Mouse (Mus musculus): Measurements from ENCODE around the gene D5Ertd579e. TPM values are rescaled to one million over a fixed set of nuclear protein-coding genes. Genes with fewer than 3 reads are reported as not detected.
"Not testable (repeated sequence)": the region's sequence is repeated elsewhere in the genome, so short reads cannot be mapped to it uniquely, and the experiment has no call there.

D5Ertd579e gene
- polyA plus RNA-seq, 1 experiment, result 1.6 TPM

GRCm38 (mm10) chr5:36678799-36679198, 17.0 kb downstream of the D5Ertd579e start:
- TF ChIP-seq GATA1 (IDR thresholded peaks at IDR 0.05; ENCODE audit: low read length) (no peak), TAL1 (IDR thresholded peaks at IDR 0.05; ENCODE audit: low read length) (no peak)
- Histone ChIP-seq H3K4me1 (ENCODE audit: control insufficient read depth) (peaks cover 74% of the 10 kb centered on the region), H3K4me3 (replicated peaks) (no peak overlapping the region), H3K36me3 (ENCODE audit: control insufficient read depth) (peaks cover 68% of the 10 kb centered on the region), H3K27me3 (ENCODE audit: control insufficient read depth) (no peaks in the 10 kb centered on the region), H3K9me3 (ENCODE audit: control insufficient read depth, low read length) (no peaks in the 10 kb centered on the region)

DNA sequence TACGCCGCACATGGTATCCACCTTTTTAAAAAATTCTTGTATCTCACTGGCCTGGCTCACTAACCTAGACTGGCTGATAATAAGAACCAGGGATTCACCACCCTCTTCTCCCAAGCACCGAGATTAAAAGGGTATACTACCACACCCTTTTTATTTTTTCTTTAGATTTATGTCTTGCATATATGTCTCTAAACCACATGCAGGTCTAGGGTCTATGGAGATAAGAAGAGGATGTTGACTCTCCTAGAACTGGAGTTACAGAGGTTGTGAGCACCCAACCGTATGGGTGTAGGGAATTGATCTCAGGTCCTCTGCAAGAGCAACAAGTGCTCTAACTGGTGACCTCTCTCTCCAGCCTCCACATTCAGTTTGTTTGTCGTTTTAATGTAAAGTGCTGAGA, 17.9 kb downstream of the D5Ertd579e start:
- Histone ChIP-seq H3K4me3 (replicated peaks) (no peak overlapping the region), H3K36me3 (ENCODE audit: control insufficient read depth) (peaks cover 71% of the 10 kb centered on the region), H3K9me3 (ENCODE audit: control insufficient read depth, low read length) (no peaks in the 10 kb centered on the region), H3K4me1 (ENCODE audit: control insufficient read depth) (peaks cover 68% of the 10 kb centered on the region), H3K27me3 (ENCODE audit: control insufficient read depth) (no peaks in the 10 kb centered on the region)
- TF ChIP-seq GATA1 (IDR thresholded peaks at IDR 0.05; ENCODE audit: low read length) (no peak), TAL1 (IDR thresholded peaks at IDR 0.05; ENCODE audit: low read length) (no peak)

GRCm38 (mm10) chr5:36675466-36675865, 20.4 kb downstream of the D5Ertd579e start:
- Histone ChIP-seq H3K36me3 (ENCODE audit: control insufficient read depth) (peaks cover 73% of the 10 kb centered on the region), H3K4me3 (replicated peaks) (no peak overlapping the region), H3K4me1 (ENCODE audit: control insufficient read depth) (peaks cover 50% of the 10 kb centered on the region), H3K9me3 (ENCODE audit: control insufficient read depth, low read length) (no peaks in the 10 kb centered on the region), H3K27me3 (ENCODE audit: control insufficient read depth) (no peaks in the 10 kb centered on the region)
- TF ChIP-seq GATA1 (IDR thresholded peaks at IDR 0.05; ENCODE audit: low read length) (no peak), TAL1 (IDR thresholded peaks at IDR 0.05; ENCODE audit: low read length) (no peak)

DNA sequence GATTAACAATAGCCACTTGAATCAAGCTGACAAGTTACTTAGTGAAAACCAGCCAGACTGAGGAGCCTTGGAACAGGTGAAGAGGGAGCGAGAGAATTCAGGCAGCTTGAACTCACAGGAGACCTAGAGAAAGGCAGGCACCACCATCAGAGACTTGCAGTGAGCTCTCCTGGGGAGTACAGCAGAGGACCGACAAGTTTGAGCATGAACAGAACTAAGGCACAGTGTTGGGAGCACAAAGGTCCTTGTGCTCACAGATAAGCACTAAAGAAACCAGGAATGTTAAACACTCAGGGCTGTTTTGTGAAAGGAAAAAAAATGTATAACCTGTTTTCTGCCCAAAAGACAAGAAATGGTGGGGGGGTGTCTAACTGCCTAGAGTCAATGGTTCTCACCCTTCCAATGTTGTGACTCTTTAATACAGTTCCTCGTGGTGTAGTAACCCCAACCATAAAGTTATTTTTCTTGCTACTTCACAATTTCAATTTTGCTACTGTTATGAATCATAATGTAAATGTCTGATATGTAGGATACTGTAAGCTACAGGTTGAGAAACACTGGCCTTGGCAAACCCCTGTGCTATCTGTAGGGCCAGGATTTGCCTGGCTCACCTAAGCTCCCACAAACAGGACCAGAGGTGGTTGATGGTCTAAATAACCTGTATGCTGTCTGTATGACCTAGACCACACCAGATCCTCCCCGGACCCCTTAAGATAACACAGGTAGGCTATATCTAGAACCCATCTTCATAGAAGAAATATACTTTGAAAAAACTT, 21.0 kb downstream of the D5Ertd579e start:
- peaks cover 46% of the 10 kb centered on the region for H3K4me1 ChIP-seq (ENCODE audit: control insufficient read depth)
- peaks cover 73% of the 10 kb centered on the region for H3K36me3 ChIP-seq (ENCODE audit: control insufficient read depth)
- TF ChIP-seq TAL1 (IDR thresholded peaks at IDR 0.05; ENCODE audit: low read length), result no peak
- H3K27me3 ChIP-seq (ENCODE audit: control insufficient read depth), result no peaks in the 10 kb centered on the region
- H3K9me3 ChIP-seq (ENCODE audit: control insufficient read depth, low read length), result no peaks in the 10 kb centered on the region
- no peak overlapping the region for H3K4me3 ChIP-seq (replicated peaks)

GRCm38 (mm10) chr5:36669021-36670008, 26.5 kb downstream of the D5Ertd579e start:
- no peak for TF ChIP-seq GATA1 (IDR thresholded peaks at IDR 0.05; ENCODE audit: low read length)
- no peak for TF ChIP-seq TAL1 (IDR thresholded peaks at IDR 0.05; ENCODE audit: low read length)
- Histone ChIP-seq H3K4me3 (replicated peaks) (no peak overlapping the region), H3K27me3 (ENCODE audit: control insufficient read depth) (no peaks in the 10 kb centered on the region), H3K4me1 (ENCODE audit: control insufficient read depth) (peaks cover 26% of the 10 kb centered on the region), H3K36me3 (ENCODE audit: control insufficient read depth) (peaks cover 90% of the 10 kb centered on the region), H3K9me3 (ENCODE audit: control insufficient read depth, low read length) (no peaks in the 10 kb centered on the region)

DNA sequence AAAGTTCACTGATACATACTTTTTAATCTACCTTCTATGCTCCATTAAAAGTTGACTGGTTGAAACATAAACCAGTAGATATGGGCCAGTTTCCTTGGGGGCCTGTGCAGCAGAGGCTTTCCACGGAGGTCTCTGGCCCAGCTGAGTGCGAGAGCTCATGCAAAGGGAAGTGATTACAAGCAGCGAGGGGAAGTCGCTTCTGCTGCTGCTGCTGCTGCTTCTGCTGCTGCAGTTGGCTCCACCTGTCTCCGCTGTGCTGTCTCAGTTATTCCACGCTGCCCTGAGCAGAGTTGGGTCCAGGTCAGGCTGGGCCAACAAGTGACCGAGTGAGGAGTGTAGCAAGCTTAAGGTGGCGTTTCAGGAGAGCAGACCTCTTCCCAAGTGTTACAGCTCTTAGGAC, 27.3 kb downstream of the D5Ertd579e start:
- H3K4me1 ChIP-seq (ENCODE audit: control insufficient read depth), result peaks cover 32% of the 10 kb centered on the region
- H3K27me3 ChIP-seq (ENCODE audit: control insufficient read depth), result no peaks in the 10 kb centered on the region
- no peaks in the 10 kb centered on the region for H3K9me3 ChIP-seq (ENCODE audit: control insufficient read depth, low read length)
- no peak for TF ChIP-seq GATA1 (IDR thresholded peaks at IDR 0.05; ENCODE audit: low read length)
- TF ChIP-seq TAL1 (IDR thresholded peaks at IDR 0.05; ENCODE audit: low read length), result no peak
- no peak overlapping the region for H3K4me3 ChIP-seq (replicated peaks)
- peaks cover 91% of the 10 kb centered on the region for H3K36me3 ChIP-seq (ENCODE audit: control insufficient read depth)

GRCm38 (mm10) chr5:36667986-36668385, 27.8 kb downstream of the D5Ertd579e start:
- H3K4me3 ChIP-seq (replicated peaks); H3K27me3 ChIP-seq (ENCODE audit: control insufficient read depth); H3K9me3 ChIP-seq (ENCODE audit: control insufficient read depth, low read length): not testable (repeated sequence)
- H3K36me3 ChIP-seq (ENCODE audit: control insufficient read depth), result peaks cover 91% of the 10 kb centered on the region
- H3K4me1 ChIP-seq (ENCODE audit: control insufficient read depth), result peaks cover 36% of the 10 kb centered on the region

GRCm38 (mm10) chr5:36667165-36667564, 28.7 kb downstream of the D5Ertd579e start:
- TF ChIP-seq GATA1 (IDR thresholded peaks at IDR 0.05; ENCODE audit: low read length) (no peak), TAL1 (IDR thresholded peaks at IDR 0.05; ENCODE audit: low read length) (no peak)
- peaks cover 94% of the 10 kb centered on the region for H3K36me3 ChIP-seq (ENCODE audit: control insufficient read depth)
- no peaks in the 10 kb centered on the region for H3K27me3 ChIP-seq (ENCODE audit: control insufficient read depth)
- H3K4me1 ChIP-seq (ENCODE audit: control insufficient read depth), result peaks cover 40% of the 10 kb centered on the region
- no peaks in the 10 kb centered on the region for H3K9me3 ChIP-seq (ENCODE audit: control insufficient read depth, low read length)
- H3K4me3 ChIP-seq (replicated peaks), result no peak overlapping the region

GRCm38 (mm10) chr5:36666699-36667098, 29.1 kb downstream of the D5Ertd579e start:
- not testable (repeated sequence) for H3K9me3 ChIP-seq (ENCODE audit: control insufficient read depth, low read length); H3K4me3 ChIP-seq (replicated peaks); H3K27me3 ChIP-seq (ENCODE audit: control insufficient read depth)
- Histone ChIP-seq H3K36me3 (ENCODE audit: control insufficient read depth) (peaks cover 93% of the 10 kb centered on the region), H3K4me1 (ENCODE audit: control insufficient read depth) (peaks cover 40% of the 10 kb centered on the region)
